Mouse (Mus musculus) liver, adult 2 months (tissue): ENCODE measurements around the gene Ppp1ca. TPM values are rescaled to one million over a fixed set of nuclear protein-coding genes. Genes with fewer than 3 reads are reported as not detected.

Experiments
- DNase-seq: peaks from one replicate; pipeline ENCODE4 v3.0.0-alpha.2; 2011; ENCODE audit warnings: low read depth, low spot score; ENCODE audit errors: extremely low read depth
- H3K27ac ChIP-seq: fragments of 200-500 bp; replicated peaks from 2 replicates; pipeline ENCODE4 v1.5.1; 2012; ENCODE audit warnings: low read depth, mild to moderate bottlenecking, control low read depth, inconsistent platforms, low read length; ENCODE audit not compliant: insufficient read depth
- H3K27me3 ChIP-seq: fragments of 200-500 bp; 2 replicates; pipeline ENCODE4 v1.6.1; 2012; ENCODE audit warnings: mild to moderate bottlenecking, moderate library complexity, low read length, inconsistent platforms; ENCODE audit not compliant: control insufficient read depth, insufficient read depth
- H3K36me3 ChIP-seq: fragments of 200-500 bp; 2 replicates; pipeline ENCODE4 v1.6.1; 2012; ENCODE audit warnings: low read length, inconsistent platforms; ENCODE audit not compliant: control insufficient read depth, insufficient read depth
- H3K4me1 ChIP-seq: fragments of 200-500 bp; 2 replicates; pipeline ENCODE4 v1.6.1; 2011; ENCODE audit warnings: low read length; ENCODE audit not compliant: control insufficient read depth, insufficient read depth
- H3K4me3 ChIP-seq: fragments of 200-500 bp; 2 replicates; pipeline ENCODE4 v1.5.1; 2011; ENCODE audit warnings: low read depth, mild to moderate bottlenecking, control low read depth, low read length, moderate library complexity; ENCODE audit not compliant: insufficient read depth
- H3K79me2 ChIP-seq: fragments of 200-500 bp; 2 replicates; pipeline ENCODE4 v1.6.1; 2012; ENCODE audit warnings: inconsistent platforms, mild to moderate bottlenecking, low read length, moderate library complexity; ENCODE audit not compliant: control insufficient read depth, insufficient read depth
- H3K9ac ChIP-seq: fragments of 200-500 bp; 2 replicates; pipeline ENCODE4 v1.6.1; 2012; ENCODE audit warnings: low read depth, mild to moderate bottlenecking, control low read depth, inconsistent platforms, low read length
- CTCF ChIP-seq: fragments of 200-500 bp; IDR thresholded peaks from 2 replicates; pipeline ENCODE4 v1.5.1; 2011; ENCODE audit warnings: low read depth, low read length, control low read depth
- POLR2A ChIP-seq: fragments of 200-500 bp; IDR thresholded peaks from 2 replicates; pipeline ENCODE4 v1.6.1; 2011; ENCODE audit warnings: low read length, control low read depth; ENCODE audit not compliant: insufficient read depth; ENCODE audit errors: extremely low read depth
- WGBS: fragments of 180-500 bp; shearing (Covaris S2); methylation state at CpG from one replicate; pipeline ENCODE4 v1.1.7; 2018; 5-methylcytosine and 5-hydroxymethylcytosine counted together
- polyA plus RNA-seq: library from polyadenylated mRNA; depleted of rRNA; stranded (reverse); fragments of >200 nt; gene quantifications from 2 replicates; pipeline ENCODE4 v1.2.3, GENCODE M21; 2012
- total RNA-seq: library from RNA; depleted of rRNA; stranded (reverse); fragments of >200 nt; gene quantifications from 2 replicates; pipeline ENCODE4 v1.2.3, GENCODE M21; 2014

The Ppp1ca gene
- total and polyA plus RNA-seq, 2 experiments = 170 to 399 TPM

DNA sequence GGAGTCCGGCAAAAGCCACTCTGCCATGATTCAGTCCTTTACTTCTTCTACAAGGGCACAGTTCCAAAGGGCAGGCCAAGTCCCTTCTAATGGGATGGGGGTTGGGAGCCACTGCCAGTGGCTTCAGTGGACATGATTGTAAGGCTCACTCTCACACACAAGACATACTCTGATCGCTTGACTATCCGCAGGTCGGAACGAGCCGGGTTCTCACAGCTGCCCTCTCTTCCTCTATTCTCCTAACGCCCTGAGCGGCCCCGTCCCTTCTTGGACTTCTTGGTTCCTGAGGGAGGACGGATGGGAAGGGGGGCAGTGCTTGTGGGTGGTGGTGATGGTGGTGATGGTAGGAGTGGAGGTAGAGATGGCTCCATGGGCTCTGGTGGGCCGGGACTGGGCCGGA, 35.1 kb upstream of the Ppp1ca start:
- 89% methylated on average over 12 of the region's 12 CpGs for WGBS

DNA sequence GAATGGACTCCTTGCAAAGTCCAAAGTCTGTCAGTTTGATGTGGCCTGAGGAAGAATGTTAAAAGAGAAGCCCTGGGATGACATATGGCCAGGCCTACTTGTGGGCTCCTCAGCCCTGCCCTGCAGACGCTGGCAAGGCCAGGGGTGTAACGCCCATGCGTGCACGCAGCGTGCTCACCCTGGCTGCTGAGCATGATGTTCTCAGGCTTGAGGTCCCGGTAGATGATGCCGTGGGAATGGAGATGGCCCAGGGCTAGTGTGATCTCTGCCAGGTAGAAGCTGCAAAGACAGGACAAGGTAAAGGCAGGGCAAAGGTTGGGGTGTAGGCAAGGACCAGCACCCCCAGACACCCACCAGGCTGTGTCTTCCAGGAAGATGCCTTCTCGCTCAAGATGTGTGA, 32.8 kb upstream of the Ppp1ca start:
- no peak overlapping the region for H3K4me3 ChIP-seq
- no peaks in the 10 kb centered on the region; the same call in 1 of the 2 replicates for H3K79me2 ChIP-seq
- DNase-seq = no peak
- 97% methylated on average over 8 of the region's 8 CpGs for WGBS
- H3K9ac ChIP-seq = no peak overlapping the region
- H3K27ac ChIP-seq = no peak overlapping the region
- no peaks in the 10 kb centered on the region for H3K27me3 ChIP-seq
- TF ChIP-seq POLR2A (no peak), CTCF (no peak)
- H3K36me3 ChIP-seq = peaks cover 11% of the 10 kb centered on the region; the same call in 1 of the 2 replicates
- H3K4me1 ChIP-seq = peaks cover 3% of the 10 kb centered on the region; the same call in 1 of the 2 replicates

More for the DNA sequence above, 35.1 kb upstream of the Ppp1ca start:
- H3K4me3 ChIP-seq = no peak overlapping the region
- H3K36me3 ChIP-seq = peaks cover 13% of the 10 kb centered on the region; the same call in 1 of the 2 replicates
- no peak overlapping the region for H3K9ac ChIP-seq
- no peak for TF ChIP-seq CTCF
- no peak for TF ChIP-seq POLR2A
- H3K79me2 ChIP-seq = no peaks in the 10 kb centered on the region
- no peak for DNase-seq
- no peak overlapping the region for H3K27ac ChIP-seq
- H3K4me1 ChIP-seq = no peaks in the 10 kb centered on the region
- no peaks in the 10 kb centered on the region for H3K27me3 ChIP-seq

DNA sequence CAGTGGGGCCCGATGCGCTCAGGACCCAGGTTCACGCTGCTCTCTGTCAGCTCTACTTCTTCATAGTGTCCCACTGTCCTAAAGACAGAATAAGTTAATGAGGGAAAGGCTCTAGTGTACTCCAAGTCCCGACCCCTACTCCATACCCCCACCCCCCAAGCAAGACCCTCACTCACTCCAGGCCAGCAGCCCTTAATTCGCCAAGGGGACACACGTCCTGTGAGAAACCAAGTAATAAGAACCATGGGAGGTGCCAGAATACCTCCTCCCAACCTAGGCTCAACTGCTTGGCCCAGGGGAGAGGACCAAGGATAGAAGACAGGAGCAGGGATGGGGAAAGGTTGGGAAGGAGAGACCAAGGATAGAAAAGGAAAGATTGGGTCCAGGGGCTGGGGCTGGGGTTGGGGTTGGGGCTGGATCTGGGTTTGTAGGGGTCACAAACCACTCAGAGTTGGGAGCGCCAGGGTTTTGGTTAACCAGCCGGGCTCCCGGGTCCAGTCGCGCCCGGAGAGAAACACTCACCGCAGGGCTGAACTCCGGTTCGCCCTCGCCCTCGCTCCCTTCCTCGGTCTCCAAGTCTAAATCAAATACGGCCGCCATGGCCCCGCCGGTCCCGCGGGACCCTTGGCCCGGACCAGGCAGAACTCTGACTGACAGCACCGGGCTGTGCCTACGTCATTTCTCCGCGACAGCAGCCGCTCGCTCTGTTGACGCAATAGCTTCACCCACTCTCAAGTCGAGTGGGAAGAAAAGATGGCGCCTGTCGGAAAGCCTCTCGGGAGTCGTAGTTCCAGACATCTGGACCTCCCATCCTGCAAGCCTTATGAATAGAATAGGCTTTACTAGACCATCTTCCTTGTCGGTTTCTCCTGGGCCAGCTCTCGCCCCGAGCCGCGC, 29.0 kb upstream of the Ppp1ca start, which contains the start of gene Rps6kb2:
TSS of gene Rps6kb2 (minus strand) at position 709 of the 897 bp plus-strand sequence.
- Histone ChIP-seq H3K4me3 (peak within 1 kb of the TSS; percentile 86), H3K4me1 (peaks cover 3% of the 10 kb centered on the region; the same call in 1 of the 2 replicates), H3K36me3 (peaks cover 11% of the 10 kb centered on the region; the same call in 1 of the 2 replicates), H3K27ac (no peak within 1 kb of the TSS; the same call in 1 of the 2 replicates), H3K9ac (peak within 1 kb of the TSS; percentile 90), H3K79me2 (no peaks in the 10 kb centered on the region; the same call in 1 of the 2 replicates), H3K27me3 (no peaks in the 10 kb centered on the region)
- peak; percentile 51; the same call in 1 of the 2 replicates for TF ChIP-seq POLR2A
- no peak for TF ChIP-seq CTCF
- DNase-seq = peak; percentile 91
- 7% methylated on average over 42 of the region's 42 CpGs for WGBS

DNA sequence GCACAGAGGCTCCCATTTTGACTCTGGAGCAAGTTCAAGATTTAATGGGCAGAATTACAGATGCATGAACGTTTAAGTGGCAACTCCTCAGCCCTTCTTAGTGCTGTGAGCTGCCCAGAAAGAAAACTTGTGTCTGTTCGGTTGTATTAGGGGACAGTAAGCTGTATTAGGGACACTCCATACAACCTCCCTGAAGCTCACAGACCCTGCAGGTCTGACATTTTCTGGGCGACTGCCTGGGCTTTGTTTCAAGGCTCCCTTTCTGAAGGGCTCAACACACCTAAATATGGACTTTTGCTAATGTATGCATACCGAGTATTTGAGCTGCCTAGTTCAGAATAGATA, 28.4 kb upstream of the Ppp1ca start:
- DNase-seq = no peak
- 41% methylated on average over 4 of the region's 4 CpGs for WGBS
- TF ChIP-seq CTCF (no peak), POLR2A (no peak)
- H3K9ac ChIP-seq = peak overlapping the region; percentile 36
- no peak overlapping the region; the same call in 1 of the 2 replicates for H3K27ac ChIP-seq
- peak overlapping the region; percentile 60 for H3K4me3 ChIP-seq
- H3K27me3 ChIP-seq = no peaks in the 10 kb centered on the region
- peaks cover 8% of the 10 kb centered on the region; the same call in 1 of the 2 replicates for H3K36me3 ChIP-seq
- no peaks in the 10 kb centered on the region; the same call in 1 of the 2 replicates for H3K79me2 ChIP-seq
- peaks cover 3% of the 10 kb centered on the region; the same call in 1 of the 2 replicates for H3K4me1 ChIP-seq

DNA sequence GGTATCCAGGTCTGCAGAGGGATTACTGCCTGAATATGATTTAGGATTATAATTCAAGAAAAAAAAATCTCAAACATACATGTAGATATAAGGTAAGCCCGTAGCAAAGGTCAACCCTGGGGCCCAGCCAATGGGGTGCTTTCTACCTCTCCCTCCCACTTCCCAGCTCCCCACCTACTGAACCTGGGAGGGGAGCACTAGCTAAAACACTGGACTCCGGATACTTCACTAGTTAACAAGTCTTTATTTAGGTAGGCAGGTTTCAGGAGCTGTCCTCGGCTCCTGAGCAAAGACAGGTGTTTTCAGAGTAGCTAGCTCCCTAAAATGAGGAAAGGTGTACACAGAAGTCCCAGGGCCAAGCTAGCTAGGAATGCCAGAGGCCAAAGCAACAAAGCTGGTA, 27.8 kb upstream of the Ppp1ca start:
- H3K79me2 ChIP-seq = no peaks in the 10 kb centered on the region; the same call in 1 of the 2 replicates
- H3K27me3 ChIP-seq = no peaks in the 10 kb centered on the region
- 58% methylated on average over 3 of the region's 3 CpGs for WGBS
- H3K27ac ChIP-seq = no peak overlapping the region
- H3K4me3 ChIP-seq = no peak overlapping the region
- TF ChIP-seq POLR2A (no peak), CTCF (no peak)
- DNase-seq = no peak
- peaks cover 3% of the 10 kb centered on the region; the same call in 1 of the 2 replicates for H3K4me1 ChIP-seq
- no peak overlapping the region for H3K9ac ChIP-seq
- H3K36me3 ChIP-seq = peaks cover 6% of the 10 kb centered on the region; the same call in 1 of the 2 replicates
